9 mouse cellular contexts compared by ENCODE assay signal in the genomic region with DNA sequence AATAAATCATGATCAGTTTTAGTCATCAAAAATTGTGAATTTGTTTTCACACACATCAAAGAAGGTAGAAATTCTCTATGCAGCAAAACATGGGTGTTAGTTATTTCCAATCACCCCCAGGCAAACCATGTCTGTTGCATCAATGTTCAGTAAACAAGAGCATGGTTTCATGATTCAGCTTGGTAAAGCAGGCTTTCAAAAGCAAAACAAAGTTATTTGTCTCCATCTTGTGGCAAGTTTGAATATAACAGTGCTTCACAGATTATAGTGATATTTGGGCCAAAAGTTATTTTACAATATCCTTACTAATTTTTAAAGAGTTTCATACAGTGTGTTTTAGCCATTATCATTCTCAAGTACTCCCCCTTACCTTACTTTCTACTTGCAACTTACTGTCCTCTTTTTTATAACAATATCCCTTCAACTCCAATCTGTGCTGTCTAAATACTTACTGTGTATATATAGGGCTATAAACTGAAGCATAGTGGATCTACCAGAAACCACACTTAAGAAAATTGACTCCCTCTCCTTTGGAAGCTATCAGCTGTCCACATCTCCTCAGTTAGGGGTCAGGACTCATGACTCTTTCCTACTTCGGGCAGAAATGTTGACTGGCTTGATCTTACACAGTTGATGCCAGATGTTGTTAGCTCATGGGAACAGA.
DNase-seq lines count a peak whose midpoint lies in the region; ATAC-seq and TF ChIP-seq lines count a peak whose summit lies in the region.
"Had no signal": no experiment of that assay in that cellular context is flagged by ENCODE, and none has a peak within 500 bp of the region (broad histone marks: within the 10 kb centered on the region; RNA-seq: fewer than 3 reads in every experiment).

No protein-coding gene starts in this region.

- TF ChIP-seq CTCF in kidney, postnatal 0 days (IDR thresholded peaks at IDR 0.05; ENCODE audit: low read depth), result peak; percentile 66

- no peak overlapping the region for H3K4me2 ChIP-seq in kidney, postnatal 0 days (ENCODE audit: low read length)
- H3K4me2 ChIP-seq in forebrain, embryonic 15.5 days (replicated peaks), result no peak overlapping the region
- no peak overlapping the region for H3K4me2 ChIP-seq in neural tube, embryonic 14.5 days (ENCODE audit: low read depth, low read length)

- H3K4me1 ChIP-seq in kidney, postnatal 0 days (replicated peaks; ENCODE audit: insufficient read depth, low read length), result no peaks in the 10 kb centered on the region
- H3K4me1 ChIP-seq in forebrain, embryonic 15.5 days, result no peaks in the 10 kb centered on the region
- no peaks in the 10 kb centered on the region for H3K4me1 ChIP-seq in neural tube, embryonic 14.5 days (ENCODE audit: control insufficient read depth, insufficient read depth, low read length)

- no peak overlapping the region for H3K4me3 ChIP-seq in kidney, postnatal 0 days (replicated peaks; ENCODE audit: low read depth, low read length)
- no peak overlapping the region for H3K4me3 ChIP-seq in forebrain, embryonic 15.5 days
- H3K4me3 ChIP-seq in neural tube, embryonic 14.5 days (ENCODE audit: low read depth, low read length), result no peak overlapping the region

- peak; percentile 35 for DNase-seq in kidney, postnatal 0 days (ENCODE audit: low spot score)
- DNase-seq in kidney, postnatal 4 days, result no peak
- DNase-seq in MN1 (ENCODE audit: low spot score), result peak; percentile 25
- no peak for DNase-seq in testis, postnatal 10 days (ENCODE audit: low spot score)
- no peak for DNase-seq in spleen, postnatal 14 days (ENCODE audit: low spot score in 2 of 2)
- DNase-seq: heart, adult 18-20 months had no signal

- H3K9ac ChIP-seq in kidney, postnatal 0 days (ENCODE audit: low read depth, low read length), result no peak overlapping the region
- no peak overlapping the region for H3K9ac ChIP-seq in forebrain, embryonic 15.5 days (replicated peaks)
- no peak overlapping the region for H3K9ac ChIP-seq in neural tube, embryonic 14.5 days (replicated peaks; ENCODE audit: low read depth, low read length)

- ATAC-seq in kidney, postnatal 0 days (replicated peaks; ENCODE audit: low FRiP score, low read depth), result no peak
- ATAC-seq in forebrain, embryonic 15.5 days (replicated peaks), result peak; percentile 29; the same call in 1 of the 2 replicates
- peak; percentile 61 for ATAC-seq in neural tube, embryonic 14.5 days (ENCODE audit: low read depth)
- no peak for ATAC-seq in megakaryocyte, adult 5-6 weeks (ENCODE audit: poor library complexity, severe bottlenecking)

- no peaks in the 10 kb centered on the region for H3K27me3 ChIP-seq in kidney, postnatal 0 days (ENCODE audit: insufficient read depth, low read length)
- no peaks in the 10 kb centered on the region for H3K27me3 ChIP-seq in forebrain, embryonic 15.5 days
- H3K27me3 ChIP-seq in neural tube, embryonic 14.5 days (ENCODE audit: control insufficient read depth, insufficient read depth, low read length), result no peaks in the 10 kb centered on the region

- 49% methylated on average over 1 of the region's 1 CpGs for WGBS in kidney, postnatal 0 days
- 77% methylated on average over 1 of the region's 1 CpGs for WGBS in forebrain, embryonic 15.5 days
- 73% methylated on average over 1 of the region's 1 CpGs for WGBS in neural tube, embryonic 14.5 days

- no peaks in the 10 kb centered on the region for H3K9me3 ChIP-seq in kidney, postnatal 0 days (replicated peaks; ENCODE audit: low read length)
- no peaks in the 10 kb centered on the region for H3K9me3 ChIP-seq in forebrain, embryonic 15.5 days
- H3K9me3 ChIP-seq in neural tube, embryonic 14.5 days (ENCODE audit: control insufficient read depth, low read length), result no peaks in the 10 kb centered on the region

- no peaks in the 10 kb centered on the region for H3K36me3 ChIP-seq in kidney, postnatal 0 days (ENCODE audit: insufficient read depth, low read length)
- no peaks in the 10 kb centered on the region for H3K36me3 ChIP-seq in forebrain, embryonic 15.5 days
- no peaks in the 10 kb centered on the region for H3K36me3 ChIP-seq in neural tube, embryonic 14.5 days (ENCODE audit: control insufficient read depth, insufficient read depth, low read length)

- no peak overlapping the region for H3K27ac ChIP-seq in kidney, postnatal 0 days
- H3K27ac ChIP-seq in forebrain, embryonic 15.5 days (replicated peaks), result no peak overlapping the region
- no peak overlapping the region for H3K27ac ChIP-seq in neural tube, embryonic 14.5 days (ENCODE audit: low read depth, low read length)

Comparison
In these comparisons a context has a peak if more than half of its experiments do, and no peak if none do; other contexts are left out.
1. DNase-seq: peak in kidney, postnatal 0 days (single experiment) and MN1 (single experiment); none in kidney, postnatal 4 days (0 of 2), testis, postnatal 10 days (single experiment) and spleen, postnatal 14 days (0 of 2).
2. ATAC-seq: peak in forebrain, embryonic 15.5 days (single experiment) and neural tube, embryonic 14.5 days (single experiment); none in kidney, postnatal 0 days (single experiment) and megakaryocyte, adult 5-6 weeks (single experiment).